Mouse (Mus musculus): ENCODE data around the gene Col20a1.

Col20a1 gene

DNA sequence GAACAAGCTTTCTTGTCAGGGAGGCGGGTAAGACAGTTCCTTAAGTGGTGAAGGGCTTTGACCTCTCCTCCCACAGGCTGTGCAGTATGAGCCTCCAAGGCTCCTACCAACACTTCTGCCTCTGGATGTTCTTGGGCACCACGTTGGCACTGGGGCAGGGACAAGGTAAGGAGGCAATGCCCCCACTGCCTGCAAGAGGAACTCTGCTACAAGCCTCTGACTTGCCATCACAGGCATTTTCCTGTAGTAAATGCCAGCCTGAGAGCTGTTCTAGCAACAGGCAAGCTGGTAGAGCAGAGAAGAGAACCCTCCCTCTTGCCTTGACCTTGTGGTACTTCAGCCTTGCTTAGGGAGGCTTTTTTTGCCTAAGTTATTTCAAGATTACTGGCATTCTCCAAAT, at the start of gene Col20a1:
Gene Col20a1, plus strand, starts transcription at position 87 of the 400 bp plus-strand sequence.
- no peak for DNase-seq (ENCODE audit: low spot score)

DNA sequence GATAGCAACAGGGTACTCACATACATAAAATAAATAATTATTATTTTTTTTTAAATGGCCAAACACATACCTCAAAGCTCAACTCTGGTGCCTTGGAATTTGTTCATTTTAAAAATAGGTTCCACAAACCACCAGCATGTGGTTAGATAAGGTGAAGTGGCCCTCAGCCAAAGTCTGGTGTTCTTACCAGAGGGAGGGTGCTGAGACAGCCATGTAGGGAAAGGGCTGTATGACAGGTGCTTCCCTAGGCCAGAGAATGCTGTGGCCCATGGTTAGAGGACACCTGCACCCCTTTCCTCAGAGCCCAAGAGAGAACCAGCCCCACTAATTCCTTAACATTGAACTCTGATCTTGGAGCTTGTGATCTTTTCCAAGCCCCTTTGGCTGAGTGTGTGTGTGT, 46.1 kb upstream of the Col20a1 start:
- no peak for DNase-seq (ENCODE audit: low spot score)

DNA sequence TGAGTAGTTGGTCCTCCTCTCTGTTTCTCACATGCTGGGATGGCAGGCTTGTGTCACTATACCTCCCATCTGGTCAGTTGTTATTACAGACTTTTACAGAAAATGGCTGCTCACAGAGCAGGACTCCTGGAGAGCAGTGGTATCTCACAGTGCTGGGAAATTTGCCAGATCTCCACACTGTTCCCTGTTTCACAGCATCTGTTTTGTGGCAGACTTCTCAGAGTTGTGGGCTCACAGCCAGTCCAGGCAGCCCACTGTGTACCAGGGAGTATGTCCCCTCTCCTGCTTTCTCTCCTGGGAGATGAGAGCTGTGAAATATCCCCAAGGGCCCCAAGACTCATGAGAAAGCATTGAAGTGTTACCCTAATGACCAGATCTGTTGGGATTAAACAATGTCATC, 44.5 kb upstream of the Col20a1 start:
- DNase-seq (ENCODE audit: low spot score) = no peak

DNA sequence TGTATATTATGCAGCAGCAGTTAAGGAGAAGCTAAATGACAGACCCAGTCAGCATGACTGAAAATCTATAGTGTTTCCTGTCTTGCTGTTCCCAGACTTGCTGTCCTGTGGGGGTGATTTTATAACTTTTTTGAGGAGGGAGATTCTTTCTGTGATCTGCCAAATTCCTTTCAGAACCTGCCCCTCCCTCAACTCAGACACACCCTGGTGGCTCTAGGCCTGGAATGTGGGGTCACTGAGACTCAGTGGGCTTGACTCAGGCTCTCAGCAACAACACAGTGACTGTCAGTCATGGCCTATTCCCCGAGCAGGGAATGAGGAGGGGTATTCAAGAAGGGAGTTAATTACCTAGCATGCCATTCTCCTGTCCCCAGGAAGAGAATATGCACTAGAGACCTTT, 36.4 kb upstream of the Col20a1 start:
- no peak for DNase-seq (ENCODE audit: low spot score)

DNA sequence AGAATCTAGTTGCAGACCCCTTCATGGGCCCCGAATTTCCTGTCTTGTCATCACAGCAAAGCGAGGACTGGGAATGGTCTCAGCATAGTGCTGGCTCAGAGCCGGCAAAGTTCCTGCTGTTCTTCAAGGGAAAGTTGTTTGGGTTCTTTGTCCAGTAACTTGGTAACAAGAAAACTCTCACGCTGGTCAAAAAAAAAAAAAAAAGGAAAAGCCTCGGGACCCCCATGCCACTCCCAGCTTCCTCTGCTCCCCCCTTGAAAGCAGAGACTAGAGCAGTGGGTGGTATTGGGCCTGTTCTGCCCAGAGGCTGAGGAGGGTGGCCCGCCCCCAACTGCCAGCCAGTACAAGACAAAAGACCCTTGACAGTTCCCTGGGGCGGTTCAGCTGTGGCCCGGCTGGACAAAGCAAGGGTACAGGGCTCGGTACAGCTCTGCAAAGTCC, 33.6 kb upstream of the Col20a1 start:
- DNase-seq (ENCODE audit: low spot score) = no peak

DNA sequence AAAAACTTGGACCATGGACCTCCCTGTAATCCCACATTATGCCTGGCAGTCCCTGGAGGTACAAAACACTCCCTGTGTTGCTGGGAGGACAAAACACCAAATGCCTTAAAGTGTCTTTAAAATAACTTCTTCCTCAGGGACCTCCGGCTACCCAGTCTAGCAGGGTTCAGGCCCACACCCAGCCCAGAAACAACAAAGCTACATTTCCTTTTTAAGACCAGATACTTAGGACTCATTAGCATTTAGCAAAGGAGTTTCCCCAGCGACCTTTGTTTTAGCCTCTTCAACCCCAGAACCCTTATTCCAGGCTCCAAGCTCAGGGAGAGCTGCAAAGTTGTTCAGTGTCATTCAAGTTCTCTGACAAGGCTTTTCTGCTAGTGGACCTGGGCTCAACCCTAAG, 32.7 kb upstream of the Col20a1 start:
- DNase-seq (ENCODE audit: low spot score) = no peak

DNA sequence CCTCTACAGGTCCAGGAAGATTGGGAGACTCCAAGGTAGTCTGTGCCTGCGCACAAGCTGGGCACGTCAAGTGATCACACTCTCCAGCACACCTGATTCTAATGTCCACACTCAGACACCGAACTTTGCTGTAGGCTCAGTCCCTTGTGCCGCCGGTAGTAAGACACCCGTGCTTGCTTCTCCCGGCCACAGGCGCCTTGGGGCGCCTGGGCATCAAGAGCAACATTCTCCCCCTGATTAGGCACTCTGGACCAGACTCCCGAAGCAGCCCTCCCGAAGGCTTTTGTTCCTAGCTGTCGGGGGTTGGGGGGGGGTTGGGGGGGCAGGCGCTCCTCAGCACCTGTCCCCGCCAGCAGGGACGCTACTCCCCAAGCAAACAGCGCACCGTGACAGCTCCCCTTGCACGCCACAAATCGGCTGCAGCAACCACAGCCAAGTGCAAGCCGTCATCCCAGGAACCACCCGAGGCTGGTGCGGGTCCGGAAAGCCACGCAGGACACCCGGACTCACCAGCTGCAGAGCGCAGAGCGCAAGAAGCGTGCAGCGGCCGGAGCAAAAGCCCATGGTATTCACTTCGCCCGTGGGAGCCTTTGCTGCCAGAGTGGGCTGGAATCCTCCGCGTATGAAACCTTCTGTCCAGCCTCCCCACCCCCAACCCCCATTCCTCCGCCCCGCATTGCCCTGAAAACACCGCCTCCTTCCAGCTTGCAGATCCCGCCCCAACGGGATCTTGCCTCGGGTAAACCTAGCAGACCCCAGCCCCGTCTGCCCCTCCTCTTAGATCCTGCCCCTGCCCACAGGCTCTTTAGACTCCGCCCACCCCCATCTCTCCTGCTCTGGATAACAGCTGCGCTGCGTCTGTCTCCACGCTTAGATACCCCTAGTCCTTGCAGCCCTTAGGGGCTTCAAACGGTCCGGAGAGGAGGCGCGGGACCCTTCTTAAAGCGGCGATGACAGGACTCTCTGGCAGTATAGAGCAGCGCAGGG, 32.0 kb upstream of the Col20a1 start, which contains the start of gene Nkain4:
Gene Nkain4, minus strand, starts transcription at position 639 of the 987 bp plus-strand sequence.
- DNase-seq (ENCODE audit: low spot score) = no peak

DNA sequence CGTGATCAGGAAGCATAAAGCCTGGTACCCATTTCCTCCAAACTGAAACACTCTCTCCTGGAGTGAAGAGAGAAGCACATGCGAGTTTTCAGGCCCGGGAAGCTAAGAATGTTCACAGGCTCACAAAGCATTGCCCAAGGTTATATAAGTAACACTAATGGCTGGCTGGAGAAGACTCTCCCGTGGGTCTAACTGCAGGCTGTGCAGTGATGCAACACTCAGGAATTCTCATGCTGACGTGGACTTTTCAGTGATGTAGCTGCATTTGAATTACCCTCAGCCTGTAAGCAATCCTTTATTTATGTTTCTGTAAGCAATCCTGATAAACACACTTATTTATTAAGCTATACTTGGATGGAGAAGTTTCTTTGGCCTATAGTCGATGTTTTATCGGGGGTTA, 26.7 kb upstream of the Col20a1 start:
- DNase-seq (ENCODE audit: low spot score) = no peak

DNA sequence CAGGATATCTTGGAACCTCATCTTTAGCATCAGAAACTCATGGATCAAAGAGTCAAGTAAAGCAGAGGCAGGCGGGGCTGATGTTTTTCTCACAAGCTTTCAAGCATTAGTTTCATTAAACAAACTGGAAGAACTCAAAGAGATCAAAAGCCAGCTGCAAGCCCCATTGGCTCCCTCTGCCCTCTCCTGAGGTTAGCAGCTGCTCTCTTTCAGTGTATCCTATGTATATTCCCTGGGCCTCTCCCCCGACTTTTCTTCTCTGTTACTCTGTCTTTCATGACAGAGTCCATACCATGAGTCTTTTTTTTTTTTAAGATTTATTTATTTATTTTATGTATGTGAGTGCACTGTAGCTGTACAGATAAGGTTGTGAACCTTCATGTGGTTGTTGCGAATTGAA, 26.1 kb upstream of the Col20a1 start:
- no peak for DNase-seq (ENCODE audit: low spot score)

DNA sequence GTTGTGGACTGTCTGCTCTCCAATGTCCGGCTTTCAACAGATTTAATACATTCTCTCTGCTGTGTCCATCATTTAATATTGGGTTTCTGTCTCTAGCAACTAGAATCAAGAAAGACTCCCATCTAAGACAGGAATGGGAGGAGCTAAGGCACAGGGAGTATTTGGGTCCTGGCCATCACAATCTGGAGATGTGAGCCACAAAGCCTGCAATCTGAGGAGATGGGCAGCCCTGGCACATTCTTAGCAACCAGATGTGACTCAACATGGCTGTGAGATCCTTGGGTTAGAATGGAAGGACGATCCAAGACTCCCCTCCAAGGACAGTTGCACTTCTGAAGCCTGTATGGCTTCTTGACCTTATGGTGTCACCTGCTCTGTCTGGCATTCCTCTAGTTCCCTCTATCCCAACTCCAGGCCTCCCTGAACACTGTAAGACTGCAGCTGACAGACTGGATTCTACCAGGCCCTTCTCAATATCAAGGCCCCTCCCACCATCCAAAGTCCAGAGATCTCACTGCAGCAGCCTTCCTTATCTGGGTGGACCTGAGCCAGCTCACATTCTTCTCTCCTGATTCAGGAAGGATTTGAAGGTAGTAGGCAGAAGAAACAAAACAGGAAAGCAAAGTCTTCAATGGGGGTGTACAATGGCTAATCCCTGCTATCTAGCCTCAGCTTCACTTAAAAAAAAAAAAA, 23.6 kb upstream of the Col20a1 start:
- no peak for DNase-seq (ENCODE audit: low spot score)

DNA sequence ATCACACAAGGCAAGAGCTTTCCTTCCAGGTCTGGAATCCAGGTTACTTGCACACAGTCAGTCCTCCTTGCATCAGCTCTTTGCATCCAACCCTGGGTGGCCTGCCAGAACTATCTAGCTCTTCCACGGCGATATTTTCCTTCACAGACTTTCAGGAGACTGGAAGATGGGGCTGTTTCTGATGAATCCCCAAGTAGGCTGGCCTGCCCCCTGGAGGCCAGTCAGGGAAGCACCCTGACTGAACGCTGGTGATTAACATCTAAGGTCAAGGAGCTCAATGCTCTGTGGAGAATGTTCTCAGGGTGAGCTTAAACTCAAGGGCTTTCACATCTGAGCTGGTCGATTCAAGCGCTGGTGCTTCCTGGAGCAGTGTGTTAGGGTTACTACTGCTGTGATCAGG, 22.4 kb upstream of the Col20a1 start:
- peak; percentile 67 for DNase-seq (ENCODE audit: low spot score)

DNA sequence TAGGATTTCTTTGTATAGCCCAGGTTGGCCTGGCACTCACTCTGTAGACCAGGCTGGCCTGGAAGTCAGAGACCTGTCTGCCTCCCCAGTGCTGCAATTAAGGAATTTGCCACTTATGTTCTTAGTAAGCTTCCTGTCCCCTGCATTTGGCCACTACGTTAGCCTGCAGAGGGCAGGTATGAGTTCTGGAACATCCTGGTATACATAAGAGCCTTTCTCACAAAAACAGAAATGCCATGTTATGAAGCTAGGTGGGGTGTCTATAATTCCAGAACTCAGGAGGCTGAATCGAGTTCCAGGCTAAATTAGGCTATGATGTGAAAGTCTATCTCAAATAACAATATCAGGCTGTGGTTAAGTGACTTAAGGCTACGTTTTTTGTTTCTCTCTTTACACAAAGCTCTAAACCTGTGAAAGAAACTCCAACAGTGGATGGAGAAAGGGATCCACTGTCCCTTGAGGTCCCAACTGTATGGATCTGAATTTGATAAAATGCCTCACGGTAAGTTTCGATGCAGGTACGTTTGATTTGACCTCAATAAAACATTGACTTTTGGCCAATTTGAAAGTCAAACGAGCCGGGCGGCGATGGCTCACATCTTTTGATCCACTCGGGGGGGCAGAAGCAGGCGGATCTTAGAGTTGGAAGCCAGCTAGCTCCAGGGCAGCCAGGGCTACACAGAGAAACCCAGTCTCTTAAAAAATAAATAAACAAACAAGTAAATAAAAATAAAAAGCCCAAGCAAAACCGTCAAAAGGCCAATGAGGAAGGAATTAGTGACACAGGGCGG, 20.0 kb upstream of the Col20a1 start:
- DNase-seq (ENCODE audit: low spot score) = peak; percentile 19

DNA sequence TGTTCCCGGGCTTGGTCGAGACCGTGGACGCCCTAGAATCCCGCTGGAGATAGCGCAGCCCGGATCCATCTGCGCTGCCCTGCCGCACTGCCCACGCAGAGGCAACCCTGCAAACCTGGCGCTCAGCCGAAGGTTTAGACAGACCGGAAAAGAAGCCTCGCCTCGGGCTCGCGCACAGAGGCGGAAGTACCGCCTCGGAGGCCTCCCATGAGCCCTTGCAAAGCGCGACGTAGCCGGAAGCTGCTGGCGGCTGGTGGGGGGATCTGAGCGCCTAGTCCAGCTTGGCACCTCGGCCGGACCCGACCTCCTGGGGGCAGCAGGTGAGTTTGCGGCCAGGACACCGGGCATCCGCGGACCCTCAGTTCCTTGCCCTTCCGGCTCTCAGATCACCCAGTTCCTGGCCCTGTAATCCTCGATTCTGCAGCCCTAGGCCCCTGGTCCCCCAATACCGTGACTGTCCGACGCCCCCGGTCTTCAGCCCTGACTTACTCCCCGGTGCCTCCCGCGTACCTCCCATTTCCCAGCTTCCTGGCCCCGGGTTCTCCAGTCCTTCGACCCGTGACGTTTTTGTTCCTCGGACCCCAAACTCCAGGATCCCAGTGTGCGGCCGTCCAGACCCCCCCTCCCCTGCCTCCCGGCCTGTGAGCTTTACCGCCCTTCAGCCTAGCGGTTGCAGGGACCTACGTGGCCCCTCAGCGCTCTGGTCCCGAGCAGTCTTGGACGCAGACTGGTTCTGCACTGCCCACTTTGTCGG, 19.1 kb upstream of the Col20a1 start, which contains the start of gene Arfgap1:
Gene Arfgap1, plus strand, starts transcription at position 216 of the 754 bp plus-strand sequence.
- peak; percentile 88 for DNase-seq (ENCODE audit: low spot score)

DNA sequence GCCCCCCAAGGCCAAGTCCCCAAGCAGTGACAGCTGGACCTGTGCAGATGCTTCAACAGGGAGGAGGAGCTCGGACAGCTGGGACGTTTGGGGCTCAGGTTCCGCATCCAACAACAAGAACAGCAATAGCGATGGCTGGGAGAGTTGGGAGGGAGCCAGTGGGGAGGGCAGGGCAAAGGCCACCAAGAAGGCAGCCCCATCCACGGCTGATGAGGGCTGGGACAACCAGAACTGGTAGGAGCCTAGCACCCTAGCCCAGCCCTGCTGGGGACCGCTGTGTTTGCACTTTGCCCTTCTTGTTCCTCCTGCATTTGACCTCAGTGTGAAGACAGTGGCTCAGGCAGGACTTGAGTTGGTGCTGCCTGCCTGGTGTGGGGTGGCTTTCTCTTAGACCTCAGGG, 5.2 kb upstream of the Col20a1 start:
- no peak for DNase-seq (ENCODE audit: low spot score)

DNA sequence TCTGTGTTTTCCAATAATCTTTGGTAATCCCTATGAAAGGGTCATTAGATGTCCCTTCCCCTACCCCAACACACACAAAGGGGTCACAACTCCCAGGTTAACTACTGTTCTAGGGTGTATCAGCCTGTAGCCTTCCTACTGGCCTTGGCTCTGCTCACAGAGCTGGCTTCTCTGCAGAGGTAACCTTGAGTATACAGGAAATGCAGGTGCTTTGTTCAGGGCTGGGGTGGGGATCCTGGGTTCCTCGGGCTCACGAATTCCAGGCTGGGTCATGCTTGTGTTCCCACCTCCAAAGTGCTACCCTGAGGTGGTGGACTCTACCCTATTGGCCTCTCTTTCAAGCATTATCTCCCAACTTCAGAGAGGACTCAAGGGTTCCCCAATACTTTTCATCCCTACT, 700 bp upstream of the Col20a1 start:
- no peak for DNase-seq (ENCODE audit: low spot score)

DNA sequence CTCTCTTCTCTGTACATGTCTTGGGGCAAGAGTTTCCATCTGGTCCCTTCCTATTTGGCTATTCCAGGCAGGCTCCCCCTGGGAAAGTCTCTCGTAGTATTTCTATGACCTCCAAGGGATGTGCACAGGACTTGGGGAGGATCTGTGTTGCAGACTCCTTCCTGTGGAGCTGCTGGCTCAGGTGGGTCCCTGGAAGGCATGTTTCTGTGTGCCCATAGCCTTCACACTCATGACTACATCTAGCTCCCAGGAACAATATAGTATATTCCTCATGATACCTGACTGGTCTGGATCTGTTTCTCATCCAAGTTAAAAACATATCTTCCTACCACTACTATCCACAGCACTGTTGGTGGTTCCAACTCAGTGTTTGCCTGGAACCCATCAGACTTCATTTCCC, 666 bp downstream of the Col20a1 start:
- DNase-seq (ENCODE audit: low spot score) = no peak

DNA sequence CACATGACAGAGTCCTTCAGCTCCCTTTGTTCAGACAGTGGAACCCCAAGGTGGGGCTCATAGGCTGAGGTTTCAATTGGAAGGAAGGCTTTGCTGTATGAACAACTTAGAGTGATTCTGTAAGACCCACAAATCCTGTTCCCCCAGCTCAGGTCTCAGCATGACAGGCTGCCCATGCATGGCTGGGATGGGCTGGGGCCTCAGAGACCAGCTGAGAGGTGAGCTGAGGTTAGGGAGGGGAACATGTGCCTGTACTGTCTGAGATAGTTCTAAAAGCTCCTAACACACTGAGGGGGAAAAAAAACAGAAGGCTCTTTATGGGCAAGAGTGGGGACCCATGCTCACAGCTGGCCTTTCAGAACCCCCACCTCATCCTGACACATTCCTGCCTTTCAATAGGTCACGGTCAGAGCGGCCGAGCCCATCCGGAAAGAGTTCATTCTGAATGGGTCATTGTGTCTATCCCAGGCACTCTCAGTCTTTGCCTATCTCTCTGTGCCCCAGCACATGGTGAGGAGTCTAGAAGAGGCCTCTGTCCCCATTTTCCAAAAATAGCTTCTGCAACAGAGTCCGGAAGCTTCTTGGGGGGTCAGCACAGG, 1.2 kb downstream of the Col20a1 start:
- no peak for DNase-seq (ENCODE audit: low spot score)

DNA sequence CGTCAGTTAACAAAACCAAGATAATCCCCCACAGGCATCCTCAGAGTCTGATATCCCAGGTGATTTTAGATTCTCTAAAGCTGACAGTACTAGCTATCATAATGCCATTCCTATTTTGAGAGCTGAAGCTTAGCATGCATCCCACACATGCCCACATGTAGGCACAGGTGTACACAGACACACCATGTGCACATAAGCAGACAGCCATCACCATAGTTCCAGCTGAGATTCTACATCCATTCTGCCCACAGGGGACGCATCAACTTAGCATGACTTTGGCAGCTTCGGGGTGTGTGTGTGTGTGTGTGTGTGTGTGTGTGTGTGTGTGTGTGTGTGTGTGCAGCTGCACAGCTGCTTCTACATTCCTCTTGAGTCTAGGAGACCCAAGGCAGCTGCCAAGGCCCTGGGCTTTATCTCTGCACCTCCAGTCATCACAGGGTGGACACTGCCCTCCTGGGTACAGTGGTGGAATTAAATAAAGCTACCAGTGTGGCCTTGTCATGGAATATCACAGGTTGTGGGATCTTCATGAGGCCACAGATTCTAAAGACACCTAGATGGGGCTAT, 2.1 kb downstream of the Col20a1 start:
- DNase-seq (ENCODE audit: low spot score) = no peak

DNA sequence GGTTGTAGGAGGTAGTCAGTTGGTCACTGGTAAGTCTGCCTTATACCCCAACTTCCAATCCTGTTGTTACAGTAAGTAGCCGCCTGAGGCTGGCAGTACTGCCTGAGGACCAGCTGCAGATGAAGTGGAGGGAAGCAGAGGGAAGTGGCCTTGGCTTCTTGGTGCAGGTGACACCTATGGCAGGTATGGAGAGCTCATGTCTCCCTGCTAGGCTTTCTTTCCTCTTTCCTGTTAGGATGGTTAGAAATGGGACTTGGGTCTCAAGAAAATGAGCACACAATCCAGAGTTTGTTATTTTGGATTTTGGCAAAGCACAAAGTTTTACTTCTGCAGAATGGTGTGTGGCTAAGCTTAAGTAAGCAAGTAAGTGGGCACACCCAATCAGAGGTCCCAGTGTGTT, 2.6 kb downstream of the Col20a1 start:
- no peak for DNase-seq (ENCODE audit: low spot score)

DNA sequence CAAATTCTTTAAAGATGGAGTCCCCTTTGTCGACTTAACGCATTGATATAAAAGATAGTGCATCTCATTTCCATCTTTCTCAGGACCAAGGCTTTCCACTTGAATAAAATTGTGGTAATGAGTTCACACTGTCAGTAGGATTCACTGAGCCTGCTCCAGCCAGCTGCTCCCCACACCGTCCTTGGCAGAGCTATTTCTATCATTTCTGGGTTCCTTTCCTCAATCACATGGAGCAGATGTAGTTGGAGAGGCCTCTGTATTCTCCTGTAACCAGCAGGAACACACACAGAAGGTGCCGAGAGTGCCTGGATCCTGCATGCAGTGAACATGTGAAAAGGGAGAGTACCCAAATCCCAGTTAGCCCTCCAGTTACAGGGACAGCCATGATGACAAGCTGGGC, 4.0 kb downstream of the Col20a1 start:
- no peak for DNase-seq (ENCODE audit: low spot score)

DNA sequence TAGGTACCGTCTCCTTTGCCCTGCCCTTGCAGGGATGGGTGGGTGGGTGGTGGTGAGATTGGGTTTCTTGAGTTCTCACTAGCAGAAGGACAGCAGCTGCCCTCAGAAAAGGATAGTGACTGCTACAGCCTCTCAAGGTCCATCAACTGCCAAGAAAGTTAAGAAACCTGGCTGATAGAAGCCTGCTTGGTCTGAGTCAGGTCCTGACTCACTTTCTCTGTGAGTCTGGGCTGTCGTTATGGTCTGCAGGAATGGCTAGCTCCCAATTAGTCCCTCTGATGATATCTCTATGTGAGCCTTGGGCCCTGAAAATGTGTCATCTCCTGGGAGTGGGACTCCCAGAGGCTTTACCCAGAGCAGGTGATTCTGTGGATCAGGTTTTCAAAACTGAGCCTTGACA, 8.0 kb downstream of the Col20a1 start:
- DNase-seq (ENCODE audit: low spot score) = no peak

All from T-cell, adult 2 months (primary cell).